Mouse (Mus musculus): ENCODE measurements around the gene Rras2.

Gene Rras2

DNA sequence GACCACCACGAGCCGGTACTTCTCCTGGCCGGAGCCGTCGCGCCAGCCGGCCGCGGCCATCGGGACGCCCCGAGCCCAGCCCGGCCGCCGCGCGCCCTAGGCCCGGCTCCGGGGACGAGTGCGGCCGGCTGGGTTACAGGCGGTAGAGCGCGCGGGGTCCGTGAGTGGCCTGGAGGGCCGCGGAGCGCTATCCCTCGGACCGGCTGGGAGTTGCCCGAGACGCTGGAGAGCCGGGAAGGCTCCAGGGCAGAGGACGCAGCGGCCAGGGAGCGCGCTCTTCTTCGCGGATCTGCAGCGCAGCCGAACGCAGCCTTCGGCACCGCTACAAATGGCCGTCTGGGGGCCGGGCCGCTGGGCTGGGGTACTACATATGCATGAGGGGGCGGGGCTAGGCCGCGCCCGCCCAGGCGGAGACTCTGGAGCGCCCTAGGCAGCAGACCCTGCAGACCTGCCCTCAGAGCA is at the start of gene Rras2:
Rras2 (minus strand) TSS at position 338 of the 462 bp plus-strand sequence.
- DNase-seq (ENCODE audit: low spot score) = peak; percentile 84

DNA sequence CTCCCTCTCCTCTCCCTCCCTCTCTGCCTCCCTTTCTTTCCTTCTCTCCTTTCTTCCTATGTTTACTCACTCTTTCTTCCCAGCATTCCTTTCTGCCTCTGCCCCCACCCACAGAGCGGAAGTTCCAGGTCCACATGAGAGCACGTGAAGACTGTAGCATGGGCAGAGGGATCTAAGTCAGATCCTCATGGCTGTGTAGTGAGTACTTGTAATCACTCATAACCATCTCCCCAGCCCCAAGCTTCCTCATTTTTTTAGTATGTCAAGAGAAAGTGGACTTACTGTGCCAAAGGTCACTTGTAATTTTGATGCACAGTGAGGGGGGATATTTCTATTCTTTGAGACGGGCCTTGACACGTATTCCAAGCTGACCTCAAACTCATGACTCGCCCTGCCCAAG is 45.4 kb upstream of the Rras2 start:
- no peak for DNase-seq (ENCODE audit: low spot score)

DNA sequence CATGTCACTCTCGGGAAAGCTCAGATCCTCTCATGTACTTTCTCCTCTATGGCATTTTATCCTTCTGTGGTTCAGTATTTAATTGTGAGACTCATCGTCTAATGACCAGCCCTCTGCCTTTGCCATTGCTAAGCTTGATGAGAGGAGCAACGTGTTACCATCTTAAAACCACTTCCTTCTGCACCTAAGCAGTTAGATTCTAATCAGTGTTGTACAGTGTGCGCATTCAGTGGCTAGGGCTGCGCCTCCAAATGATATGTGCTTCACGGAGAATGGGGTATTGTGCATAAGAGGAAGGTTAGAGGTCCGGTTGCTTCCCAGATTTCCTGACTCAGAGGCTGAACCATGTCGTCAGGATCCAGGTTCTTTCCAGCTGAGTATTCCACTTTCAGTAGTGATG is 43.5 kb upstream of the Rras2 start:
- peak; percentile 67 for DNase-seq (ENCODE audit: low spot score)

DNA sequence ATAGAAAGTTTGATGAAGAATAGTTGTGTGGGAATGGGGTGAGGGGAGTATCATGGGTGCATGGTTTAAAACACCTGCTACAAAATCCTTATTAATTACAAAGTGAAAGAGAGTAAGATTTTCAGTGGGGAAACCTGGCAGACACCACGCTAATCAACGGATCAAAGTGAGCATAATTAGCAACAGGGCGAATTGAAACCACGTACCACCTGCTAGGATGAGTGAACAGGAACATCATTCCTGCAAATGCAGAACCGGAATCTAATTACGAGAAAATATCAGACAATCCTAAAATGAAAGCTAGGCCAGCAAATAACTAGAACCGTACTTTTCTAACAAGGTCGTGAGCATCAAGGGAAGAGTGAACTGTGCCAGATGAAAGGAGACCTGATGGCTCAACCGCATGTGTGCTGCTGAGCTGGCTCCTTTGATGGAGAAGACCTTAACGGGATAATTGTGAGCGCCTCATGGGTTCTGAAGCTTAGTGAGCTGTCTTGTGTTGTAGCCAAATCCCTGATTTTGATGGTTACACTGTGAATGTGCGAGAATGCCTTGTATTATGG is 40.2 kb upstream of the Rras2 start:
- DNase-seq (ENCODE audit: low spot score) = peak; percentile 54

DNA sequence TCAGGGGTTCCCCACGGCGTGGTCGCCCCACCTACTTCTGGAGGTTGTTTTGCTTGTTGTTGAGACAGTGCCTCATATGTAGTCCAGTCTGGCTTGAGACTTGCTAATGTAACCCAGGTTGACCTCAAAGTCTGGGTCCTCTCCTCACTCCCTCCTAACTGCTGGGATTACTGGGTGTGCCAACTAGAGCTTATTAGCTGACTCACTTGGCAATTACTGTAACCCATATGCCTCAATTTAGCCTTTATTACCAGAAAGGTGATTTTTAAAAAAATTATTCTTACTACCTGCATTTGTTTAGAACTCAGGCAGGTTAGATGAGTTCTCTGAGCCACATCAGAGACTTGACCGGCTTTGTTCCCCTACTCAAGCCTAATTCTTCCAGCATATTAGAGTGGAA is 38.8 kb upstream of the Rras2 start:
- no peak for DNase-seq (ENCODE audit: low spot score)

- DNase-seq (ENCODE audit: low spot score) = no peak
Measured at GRCm38 (mm10) chr7:114155053-114155865, 37.7 kb upstream of the Rras2 start.

- no peak for DNase-seq (ENCODE audit: low spot score)
Measured at GRCm38 (mm10) chr7:114151036-114151780, 33.6 kb upstream of the Rras2 start.

DNA sequence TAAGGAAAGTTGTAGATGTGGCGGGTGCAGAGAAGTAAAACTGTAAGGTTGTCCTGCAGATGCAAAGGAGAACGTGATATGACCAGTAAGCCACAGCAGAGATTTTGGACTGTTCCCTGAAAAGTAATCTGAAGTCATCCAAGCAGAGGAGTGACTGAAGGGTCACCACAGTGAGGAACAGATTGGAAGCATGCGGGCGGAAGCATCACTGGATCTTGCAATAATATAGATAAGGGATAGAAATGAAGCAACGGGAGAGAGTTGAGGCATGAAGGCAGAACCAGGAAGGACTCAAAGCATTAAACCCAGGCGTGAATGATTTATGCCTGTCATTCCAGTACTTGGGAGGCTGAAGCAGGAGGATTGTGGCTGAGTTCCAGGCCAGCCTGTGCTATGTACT is 32.0 kb upstream of the Rras2 start:
- no peak for DNase-seq (ENCODE audit: low spot score)

- no peak for DNase-seq (ENCODE audit: low spot score)
Measured at GRCm38 (mm10) chr7:114149135-114149534, 31.6 kb upstream of the Rras2 start.

DNA sequence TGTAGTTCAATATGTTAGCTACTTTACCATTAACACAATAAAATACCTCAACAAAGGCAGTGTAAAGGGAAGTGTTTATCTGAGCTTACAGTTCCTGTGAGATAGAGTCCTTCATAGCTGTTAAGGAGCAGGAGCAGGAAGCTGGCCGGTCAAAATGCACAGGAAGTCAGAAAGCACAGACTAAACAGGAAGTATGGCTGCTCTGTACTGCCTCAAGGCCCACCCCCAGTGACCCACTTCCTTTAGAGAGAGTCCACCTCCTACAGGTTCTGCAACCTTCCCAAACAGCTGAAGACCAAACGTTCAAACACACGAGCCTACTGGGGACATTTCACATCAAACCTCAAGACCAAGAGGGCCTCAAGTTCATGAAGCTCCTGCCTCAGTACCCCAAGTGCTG is 28.3 kb upstream of the Rras2 start:
- DNase-seq (ENCODE audit: low spot score) = peak; percentile 58

GRCm38 (mm10) chr7:114142151-114142798 is 24.7 kb upstream of the Rras2 start:
- DNase-seq (ENCODE audit: low spot score) = no peak

DNA sequence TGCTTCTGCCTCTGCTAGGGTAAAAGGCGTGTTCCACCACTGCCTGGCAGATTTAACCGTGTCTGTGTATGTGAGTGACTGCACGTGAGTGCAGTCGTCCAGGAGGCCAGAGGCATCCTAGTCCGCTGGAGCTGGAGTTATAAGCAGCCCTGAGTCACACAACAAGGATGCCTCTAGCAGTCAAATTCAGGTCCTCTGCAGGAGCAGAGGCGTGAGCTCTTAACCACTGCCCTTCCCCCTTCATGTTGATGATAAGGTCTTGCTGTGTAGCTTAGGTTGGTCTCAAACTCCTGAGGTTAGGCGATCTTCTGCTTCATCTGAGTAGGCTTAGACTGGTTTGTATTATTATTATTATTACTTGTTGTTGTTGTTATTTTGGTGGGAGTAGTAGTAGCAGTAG is 22.4 kb upstream of the Rras2 start:
- DNase-seq (ENCODE audit: low spot score) = no peak

DNA sequence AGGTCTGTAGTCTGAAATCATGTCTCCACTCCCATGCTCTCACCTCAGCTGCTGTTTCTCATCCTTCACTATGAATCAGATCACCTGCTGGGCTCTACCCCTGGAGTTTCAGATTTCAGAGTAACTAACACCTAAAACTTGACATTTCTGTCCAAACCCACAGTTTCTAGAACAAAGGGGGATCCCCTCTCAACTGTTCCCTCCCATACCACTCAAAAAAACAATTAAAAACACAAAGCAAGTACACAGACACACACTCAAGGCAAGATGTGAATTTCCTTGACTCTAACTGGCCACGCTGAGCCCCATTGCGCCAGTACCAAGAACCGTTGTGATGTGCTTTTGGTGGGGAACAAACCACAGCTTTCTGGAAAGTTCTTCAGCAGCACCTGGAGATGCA is 21.8 kb upstream of the Rras2 start:
- DNase-seq (ENCODE audit: low spot score) = no peak

GRCm38 (mm10) chr7:114138261-114138660 is 20.7 kb upstream of the Rras2 start:
- DNase-seq (ENCODE audit: low spot score) = no peak

GRCm38 (mm10) chr7:114135166-114135565 is 17.6 kb upstream of the Rras2 start:
- no peak for DNase-seq (ENCODE audit: low spot score)

- DNase-seq (ENCODE audit: low spot score) = no peak
Measured at GRCm38 (mm10) chr7:114133957-114134356, 16.4 kb upstream of the Rras2 start.

- no peak for DNase-seq (ENCODE audit: low spot score)
Measured at GRCm38 (mm10) chr7:114132316-114132715, 14.7 kb upstream of the Rras2 start.

- DNase-seq (ENCODE audit: low spot score) = no peak
Measured at GRCm38 (mm10) chr7:114129281-114129680, 11.7 kb upstream of the Rras2 start.

DNA sequence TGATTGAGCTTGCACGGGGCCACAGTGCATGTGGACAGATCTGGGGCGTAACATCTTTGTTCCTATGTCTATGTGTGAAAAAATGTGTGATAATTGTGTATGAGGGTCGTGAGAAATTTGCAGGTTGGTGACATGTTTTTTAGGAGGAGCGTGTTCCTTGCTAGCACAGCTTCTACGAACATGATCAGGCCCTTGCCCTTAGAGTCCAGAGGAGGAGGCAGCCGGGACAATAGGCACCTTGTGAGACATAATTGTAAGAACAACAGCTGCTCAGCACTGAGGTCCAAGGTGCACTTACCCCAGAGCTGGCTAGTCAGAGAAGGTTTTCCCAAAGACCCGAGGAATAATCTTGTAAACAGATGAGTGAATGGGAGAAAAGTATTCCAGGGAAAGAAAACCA is 599 bp upstream of the Rras2 start:
- DNase-seq (ENCODE audit: low spot score) = no peak

DNA sequence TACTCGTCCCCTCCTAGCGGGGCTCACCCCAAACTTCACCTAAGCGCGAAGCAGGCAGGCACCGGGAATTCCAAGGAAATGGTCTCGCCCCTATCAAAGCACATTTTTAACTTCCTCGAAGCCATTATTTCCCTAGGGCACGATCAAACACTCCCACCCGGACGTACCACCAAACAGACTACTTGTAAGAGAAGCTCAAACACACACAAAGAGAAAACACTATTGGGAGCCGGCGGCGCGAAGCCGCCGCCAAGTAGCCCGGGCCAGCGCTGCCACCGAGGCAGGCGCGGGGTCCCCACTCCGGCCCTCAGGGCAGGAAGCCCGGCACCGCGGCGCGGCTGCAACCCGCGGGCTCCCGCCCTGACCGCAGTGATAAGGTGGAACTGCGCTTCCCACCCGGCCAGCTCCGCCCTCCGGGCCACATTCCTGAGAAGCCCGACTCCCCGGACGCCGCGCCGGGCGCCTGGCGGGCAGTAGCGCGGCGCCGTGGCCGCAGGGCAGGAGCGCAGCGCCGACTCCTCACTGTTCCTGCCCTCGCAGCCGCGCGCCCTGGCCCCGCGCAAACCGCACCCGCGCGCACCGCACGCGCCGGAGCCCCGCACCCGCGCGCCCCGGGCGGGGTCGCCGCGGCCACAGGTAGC is 750 bp downstream of the Rras2 start:
- peak; percentile 58 for DNase-seq (ENCODE audit: low spot score)

GRCm38 (mm10) chr7:114115961-114116360 is 1.6 kb downstream of the Rras2 start:
- peak; percentile 55 for DNase-seq (ENCODE audit: low spot score)

DNA sequence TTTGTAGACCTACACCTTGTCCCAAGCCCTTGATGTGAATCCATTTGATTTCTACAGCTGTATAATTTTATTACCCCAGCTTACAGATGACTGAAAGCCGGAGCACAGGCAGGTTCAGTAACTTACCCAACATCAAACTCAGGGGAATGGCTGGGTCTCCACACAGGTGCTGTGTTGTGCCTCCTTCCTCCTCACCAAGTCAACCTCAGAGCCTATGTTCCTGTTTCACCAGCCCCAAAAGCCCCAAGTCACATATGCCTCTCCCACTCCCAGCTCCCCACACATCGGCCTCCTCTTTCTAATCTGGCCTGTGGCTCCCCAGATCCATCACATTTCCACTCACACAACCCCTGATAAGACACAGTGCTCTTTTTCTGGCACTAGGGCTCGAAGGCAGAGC is 2.6 kb downstream of the Rras2 start:
- DNase-seq (ENCODE audit: low spot score) = peak; percentile 45
